Mouse (Mus musculus) regulatory T cell (primary cell): ENCODE results near the gene Spa17.

ENCODE experiments used
- in situ Hi-C: fragments of 300-600 bp; cut with MboI, MseI; formaldehyde crosslinking; loops from one replicate; pipeline ENCODE4 v1.15.1; 2025; ENCODE audit warnings: high pct_unique_total_duplicates

The Spa17 gene

GRCm38 (mm10) chr9:37621290-37621689 lies 7.8 kb upstream of the Spa17 start:
- in situ Hi-C loops = loop anchor here (5.0 kb wide), 1 partner anchor 194 kb away; no protein-coding TSS in a partner anchor

GRCm38 (mm10) chr9:37616770-37617169 lies 3.2 kb upstream of the Spa17 start:
- in situ Hi-C loops = loop anchor here (10.0 kb wide), 1 partner anchor 152 kb away; no protein-coding TSS in a partner anchor

GRCm38 (mm10) chr9:37615220-37615619 lies 1.7 kb upstream of the Spa17 start:
- in situ Hi-C loops = loop anchor here (10.0 kb wide), 1 partner anchor 150 kb away; no protein-coding TSS in a partner anchor

- in situ Hi-C loops = loop anchor here (10.0 kb wide), 1 partner anchor 150 kb away; no protein-coding TSS in a partner anchor
These were observed 794 bp upstream of the Spa17 start for GRCm38 (mm10) chr9:37614316-37614715.

- in situ Hi-C loops = loop anchor here (10.0 kb wide), 1 partner anchor 149 kb away; no protein-coding TSS in a partner anchor
These were observed 374 bp upstream of the Spa17 start for GRCm38 (mm10) chr9:37613911-37614280.

- in situ Hi-C loops = no loop called here
These were observed 4.0 kb downstream of the Spa17 start for GRCm38 (mm10) chr9:37609558-37609957.

- in situ Hi-C loops = no loop called here
These were observed 8.4 kb downstream of the Spa17 start for GRCm38 (mm10) chr9:37605089-37605488.

- in situ Hi-C loops = no loop called here
These were observed 12.8 kb downstream of the Spa17 start for GRCm38 (mm10) chr9:37600538-37601205.

- in situ Hi-C loops = no loop called here
These were observed 14.9 kb downstream of the Spa17 start for GRCm38 (mm10) chr9:37598637-37599036.

- in situ Hi-C loops = no loop called here
These were observed 18.0 kb downstream of the Spa17 start for GRCm38 (mm10) chr9:37595570-37595969.

GRCm38 (mm10) chr9:37593690-37594089 lies 19.8 kb downstream of the Spa17 start:
- in situ Hi-C loops = no loop called here

- in situ Hi-C loops = no loop called here
These were observed 20.9 kb downstream of the Spa17 start for GRCm38 (mm10) chr9:37592633-37593032.

GRCm38 (mm10) chr9:37592025-37592424 lies 21.5 kb downstream of the Spa17 start:
- in situ Hi-C loops = no loop called here

GRCm38 (mm10) chr9:37590381-37590780 lies 23.1 kb downstream of the Spa17 start:
- in situ Hi-C loops = no loop called here

GRCm38 (mm10) chr9:37586718-37587117 lies 26.8 kb downstream of the Spa17 start:
- in situ Hi-C loops = no loop called here

- in situ Hi-C loops = no loop called here
These were observed 29.9 kb downstream of the Spa17 start for GRCm38 (mm10) chr9:37583594-37583993.

- in situ Hi-C loops = no loop called here
These were observed 37.0 kb downstream of the Spa17 start for GRCm38 (mm10) chr9:37576436-37576930.

- in situ Hi-C loops = no loop called here
These were observed 41.2 kb downstream of the Spa17 start for GRCm38 (mm10) chr9:37572204-37572876.

- in situ Hi-C loops = no loop called here
These were observed 44.2 kb downstream of the Spa17 start for GRCm38 (mm10) chr9:37569231-37569835.

GRCm38 (mm10) chr9:37568605-37569214 lies 44.8 kb downstream of the Spa17 start:
- in situ Hi-C loops = no loop called here

GRCm38 (mm10) chr9:37567892-37568604 lies 45.5 kb downstream of the Spa17 start:
- in situ Hi-C loops = no loop called here
